Mouse (Mus musculus): ENCODE measurements at regions not wholly inside any gene's neighbourhood (a gene's known extent, or its start where the extent isn't known, plus 50 kb on each side); places are given as distances from the start of the nearest gene placed in this dataset.

DNA sequence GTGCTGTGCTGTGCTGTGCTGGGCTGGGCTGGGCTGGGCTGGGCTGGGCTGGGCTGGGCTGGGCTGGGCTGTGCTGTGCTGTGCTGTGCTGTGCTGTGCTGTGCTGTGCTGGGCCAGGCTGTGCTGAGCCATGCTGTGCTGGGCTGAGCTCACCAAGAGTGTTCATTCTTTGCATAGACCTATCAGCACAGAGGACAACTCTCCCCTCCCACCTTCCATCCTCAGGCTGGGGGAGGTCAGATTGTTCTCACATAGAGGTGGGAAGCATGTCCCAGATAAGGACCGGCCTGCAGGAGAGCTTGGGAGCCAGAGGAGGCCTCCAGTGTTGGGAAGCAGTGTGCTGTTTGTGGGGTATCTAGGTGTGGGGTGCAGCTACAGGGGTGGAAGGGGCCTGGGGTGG lies 188.0 kb downstream of the Matn1 start:
- no peaks in the 10 kb centered on the region for H3K36me3 ChIP-seq (ENCODE audit: control insufficient read depth, insufficient read depth, low read length)
- no peak overlapping the region for H3K27ac ChIP-seq (ENCODE audit: control insufficient read depth, insufficient read depth, low read depth, low read length)
- no peaks in the 10 kb centered on the region for H3K4me1 ChIP-seq (ENCODE audit: control insufficient read depth, insufficient read depth, low read length)
- H3K27me3 ChIP-seq (ENCODE audit: control insufficient read depth, insufficient read depth, low read length): no peaks in the 10 kb centered on the region
- H3K4me3 ChIP-seq (ENCODE audit: control insufficient read depth, low read depth, low read length): no peak overlapping the region
- TF ChIP-seq POLR2A (IDR thresholded peaks at IDR 0.05; ENCODE audit: control insufficient read depth, low read depth, low read length) (no peak), CTCF (IDR thresholded peaks at IDR 0.05; ENCODE audit: control insufficient read depth, insufficient read depth, insufficient replicate concordance, low read depth, low read length) (no peak)

DNA sequence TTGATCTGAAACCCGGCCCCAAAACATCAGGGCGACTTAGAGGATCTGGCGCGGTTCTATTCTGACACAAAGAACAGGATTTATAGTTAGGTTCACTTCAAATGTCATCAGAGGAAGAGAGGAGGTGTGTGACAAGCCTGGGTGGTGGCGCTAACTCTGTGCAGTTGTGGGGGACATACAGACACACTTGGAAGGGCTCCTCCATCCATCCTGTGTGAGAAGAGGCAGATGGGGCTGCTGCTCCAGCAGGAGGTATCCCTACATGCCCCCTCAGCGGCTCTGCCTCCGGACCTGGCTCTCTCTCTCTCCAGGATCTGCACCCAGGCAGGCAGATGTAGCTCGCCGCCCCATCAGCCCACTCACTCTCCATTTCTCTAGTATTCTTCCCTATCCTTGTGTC lies 188.6 kb downstream of the Matn1 start:
- Histone ChIP-seq H3K27ac (ENCODE audit: control insufficient read depth, insufficient read depth, low read depth, low read length) (no peak overlapping the region), H3K4me3 (ENCODE audit: control insufficient read depth, low read depth, low read length) (no peak overlapping the region), H3K4me1 (ENCODE audit: control insufficient read depth, insufficient read depth, low read length) (no peaks in the 10 kb centered on the region), H3K36me3 (ENCODE audit: control insufficient read depth, insufficient read depth, low read length) (no peaks in the 10 kb centered on the region), H3K27me3 (ENCODE audit: control insufficient read depth, insufficient read depth, low read length) (no peaks in the 10 kb centered on the region)
- TF ChIP-seq POLR2A (IDR thresholded peaks at IDR 0.05; ENCODE audit: control insufficient read depth, low read depth, low read length): no peak
- no peak for TF ChIP-seq CTCF (IDR thresholded peaks at IDR 0.05; ENCODE audit: control insufficient read depth, insufficient read depth, insufficient replicate concordance, low read depth, low read length)

DNA sequence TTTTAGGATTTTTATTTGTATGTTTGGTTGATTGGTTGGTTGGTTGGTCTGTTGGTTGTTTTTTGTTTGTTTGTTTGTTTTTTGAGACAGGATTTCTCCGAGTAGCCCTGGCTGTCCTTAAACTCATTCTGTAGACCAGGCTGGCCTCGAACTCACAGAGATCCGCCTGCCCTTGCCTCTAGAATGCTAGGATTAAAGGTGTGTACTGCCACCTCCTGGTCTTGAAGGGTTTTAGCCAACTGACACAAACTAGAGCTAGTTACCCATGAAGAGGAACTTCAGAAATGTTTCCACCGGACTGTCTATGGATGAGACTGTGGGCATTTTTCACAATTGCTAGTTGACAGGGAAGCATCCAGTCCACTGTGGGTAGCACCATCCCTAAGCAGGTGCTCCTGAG lies 191.7 kb downstream of the Matn1 start:
- Histone ChIP-seq H3K4me1 (ENCODE audit: control insufficient read depth, insufficient read depth, low read length) (no peaks in the 10 kb centered on the region), H3K4me3 (ENCODE audit: control insufficient read depth, low read depth, low read length) (no peak overlapping the region), H3K27ac (ENCODE audit: control insufficient read depth, insufficient read depth, low read depth, low read length) (no peak overlapping the region), H3K27me3 (ENCODE audit: control insufficient read depth, insufficient read depth, low read length) (no peaks in the 10 kb centered on the region), H3K36me3 (ENCODE audit: control insufficient read depth, insufficient read depth, low read length) (no peaks in the 10 kb centered on the region)
- TF ChIP-seq CTCF (IDR thresholded peaks at IDR 0.05; ENCODE audit: control insufficient read depth, insufficient read depth, insufficient replicate concordance, low read depth, low read length) (no peak), POLR2A (IDR thresholded peaks at IDR 0.05; ENCODE audit: control insufficient read depth, low read depth, low read length) (no peak)

DNA sequence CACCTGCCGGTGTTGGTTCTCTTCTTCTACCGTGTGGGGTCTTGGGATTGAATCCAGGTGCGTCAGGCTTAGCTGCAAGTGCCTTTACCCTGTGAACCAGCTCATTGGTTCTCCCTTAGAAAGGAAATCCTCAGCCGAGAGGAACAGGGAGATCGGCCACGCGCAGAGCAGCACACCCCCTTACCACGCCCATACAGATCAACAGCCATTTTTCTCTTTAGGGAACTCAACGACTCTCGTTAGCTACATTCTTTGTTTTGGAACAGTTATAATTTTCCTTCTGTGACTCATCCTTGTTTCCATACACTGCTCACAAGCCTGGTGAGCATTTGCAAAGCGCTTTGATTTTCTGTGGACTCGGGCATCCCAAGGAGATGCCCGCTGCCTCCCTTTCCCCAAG lies 194.7 kb downstream of the Matn1 start:
- no peak overlapping the region for H3K4me3 ChIP-seq (ENCODE audit: control insufficient read depth, low read depth, low read length)
- TF ChIP-seq POLR2A (IDR thresholded peaks at IDR 0.05; ENCODE audit: control insufficient read depth, low read depth, low read length) (no peak), CTCF (IDR thresholded peaks at IDR 0.05; ENCODE audit: control insufficient read depth, insufficient read depth, insufficient replicate concordance, low read depth, low read length) (no peak)
- no peaks in the 10 kb centered on the region for H3K27me3 ChIP-seq (ENCODE audit: control insufficient read depth, insufficient read depth, low read length)
- no peaks in the 10 kb centered on the region for H3K4me1 ChIP-seq (ENCODE audit: control insufficient read depth, insufficient read depth, low read length)
- H3K27ac ChIP-seq (ENCODE audit: control insufficient read depth, insufficient read depth, low read depth, low read length): no peak overlapping the region
- H3K36me3 ChIP-seq (ENCODE audit: control insufficient read depth, insufficient read depth, low read length): no peaks in the 10 kb centered on the region

DNA sequence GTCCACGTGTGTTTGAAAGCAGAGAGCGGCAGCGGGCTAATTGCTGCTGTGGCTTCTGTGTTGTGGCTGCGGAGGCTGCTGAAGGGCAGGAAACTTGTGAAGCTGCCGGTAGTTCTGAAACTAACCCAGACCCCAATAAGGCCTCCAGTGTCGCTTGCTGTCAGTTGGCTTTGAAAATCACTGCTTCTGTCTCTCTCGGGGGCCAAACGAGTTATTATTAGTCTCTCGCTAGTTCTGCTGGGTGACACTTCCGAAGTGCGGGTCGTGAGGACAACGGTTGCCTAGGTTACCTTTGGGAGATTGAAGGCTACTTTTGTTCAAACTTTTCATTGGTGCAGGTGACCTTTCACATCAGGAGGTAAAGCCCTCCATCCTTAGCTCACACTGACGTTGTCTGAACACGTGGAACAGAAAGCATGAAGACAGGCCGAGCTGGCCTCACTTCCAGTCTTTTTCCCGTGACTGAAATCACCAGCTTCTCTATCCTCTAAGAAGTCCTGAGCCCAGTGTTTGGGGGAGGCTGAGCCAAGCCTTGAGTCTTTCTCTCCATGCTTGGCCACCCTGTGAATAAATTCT lies 197.8 kb downstream of the Matn1 start:
- no peak for TF ChIP-seq CTCF (IDR thresholded peaks at IDR 0.05; ENCODE audit: control insufficient read depth, insufficient read depth, insufficient replicate concordance, low read depth, low read length)
- no peak for TF ChIP-seq POLR2A (IDR thresholded peaks at IDR 0.05; ENCODE audit: control insufficient read depth, low read depth, low read length)
- H3K27ac ChIP-seq (ENCODE audit: control insufficient read depth, insufficient read depth, low read depth, low read length): no peak overlapping the region
- no peaks in the 10 kb centered on the region for H3K36me3 ChIP-seq (ENCODE audit: control insufficient read depth, insufficient read depth, low read length)

DNA sequence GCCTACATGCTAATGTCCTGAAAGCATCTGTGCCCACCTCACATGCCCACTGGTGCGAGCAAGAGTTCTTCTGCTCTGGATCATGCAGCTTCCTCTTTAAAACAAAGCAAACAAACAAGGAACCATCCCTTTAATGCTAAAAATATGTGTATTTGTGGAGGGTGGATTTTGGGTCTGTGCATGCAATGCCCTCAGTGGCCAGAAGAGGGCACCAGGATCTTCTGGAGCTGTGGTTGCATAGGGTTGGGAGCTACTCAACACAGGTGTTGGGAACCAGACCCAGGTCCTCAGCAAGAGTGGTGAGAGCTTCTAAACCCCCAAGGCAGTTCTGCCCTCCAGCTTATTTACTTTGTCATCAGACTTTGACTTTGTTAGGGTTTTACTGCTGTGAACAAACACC lies 201.3 kb downstream of the Matn1 start:
- Histone ChIP-seq H3K27me3 (ENCODE audit: control insufficient read depth, insufficient read depth, low read length) (no peaks in the 10 kb centered on the region), H3K4me3 (ENCODE audit: control insufficient read depth, low read depth, low read length) (no peak overlapping the region), H3K27ac (ENCODE audit: control insufficient read depth, insufficient read depth, low read depth, low read length) (no peak overlapping the region), H3K4me1 (ENCODE audit: control insufficient read depth, insufficient read depth, low read length) (no peaks in the 10 kb centered on the region), H3K36me3 (ENCODE audit: control insufficient read depth, insufficient read depth, low read length) (no peaks in the 10 kb centered on the region)
- TF ChIP-seq POLR2A (IDR thresholded peaks at IDR 0.05; ENCODE audit: control insufficient read depth, low read depth, low read length) (no peak), CTCF (IDR thresholded peaks at IDR 0.05; ENCODE audit: control insufficient read depth, insufficient read depth, insufficient replicate concordance, low read depth, low read length) (peak; percentile 85; the same call in 1 of the 2 replicates)

More for the DNA sequence above, 197.8 kb downstream of the Matn1 start:
- Histone ChIP-seq H3K4me1 (ENCODE audit: control insufficient read depth, insufficient read depth, low read length) (no peaks in the 10 kb centered on the region), H3K4me3 (ENCODE audit: control insufficient read depth, low read depth, low read length) (no peak overlapping the region), H3K27me3 (ENCODE audit: control insufficient read depth, insufficient read depth, low read length) (no peaks in the 10 kb centered on the region)

DNA sequence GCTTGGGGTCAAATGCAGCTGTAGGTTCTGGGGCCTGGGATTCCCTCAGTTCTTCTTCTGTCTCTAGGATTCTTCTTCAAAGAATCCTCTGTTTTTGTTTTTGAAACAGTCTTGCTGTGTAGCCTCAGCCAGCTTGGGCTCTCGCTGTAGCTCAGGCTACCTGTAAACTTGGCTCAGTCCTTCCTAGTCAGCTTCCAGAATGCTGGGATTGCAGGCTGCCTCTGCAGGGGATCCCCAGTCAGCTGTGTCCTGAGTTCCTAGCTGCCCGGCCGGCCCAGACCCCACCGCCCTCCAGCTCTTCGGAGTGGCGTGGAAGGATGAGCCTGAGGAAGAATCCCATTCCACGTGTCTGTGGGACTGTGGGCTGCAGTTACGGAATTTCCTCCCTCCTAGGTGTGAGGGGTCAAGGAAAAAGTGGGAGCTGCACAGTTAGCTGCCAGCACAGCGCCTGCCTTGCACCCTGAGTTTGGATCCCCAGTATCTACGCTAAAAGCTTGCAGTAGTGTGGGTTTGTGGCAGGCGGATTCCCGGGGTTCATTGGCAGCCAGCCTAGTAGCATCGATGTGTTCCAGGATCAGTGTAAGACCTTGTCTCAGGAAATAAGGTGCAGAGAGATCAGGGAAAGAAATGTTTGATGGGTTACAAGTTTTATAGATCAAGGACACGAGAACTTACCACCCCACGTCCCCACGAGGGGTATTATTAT lies 204.0 kb downstream of the Matn1 start:
- no peaks in the 10 kb centered on the region for H3K36me3 ChIP-seq (ENCODE audit: control insufficient read depth, insufficient read depth, low read length)
- TF ChIP-seq CTCF (IDR thresholded peaks at IDR 0.05; ENCODE audit: control insufficient read depth, insufficient read depth, insufficient replicate concordance, low read depth, low read length) (no peak), POLR2A (IDR thresholded peaks at IDR 0.05; ENCODE audit: control insufficient read depth, low read depth, low read length) (no peak)
- no peaks in the 10 kb centered on the region for H3K27me3 ChIP-seq (ENCODE audit: control insufficient read depth, insufficient read depth, low read length)
- no peak overlapping the region for H3K4me3 ChIP-seq (ENCODE audit: control insufficient read depth, low read depth, low read length)
- H3K27ac ChIP-seq (ENCODE audit: control insufficient read depth, insufficient read depth, low read depth, low read length): no peak overlapping the region
- H3K4me1 ChIP-seq (ENCODE audit: control insufficient read depth, insufficient read depth, low read length): no peaks in the 10 kb centered on the region

All from testis, adult 2 months (tissue).